Mouse (Mus musculus) right cerebral cortex, postnatal 25 days (tissue): ENCODE measurements at regions not wholly inside any gene's neighbourhood (a gene's known extent, or its start where the extent isn't known, plus 50 kb on each side); places are given as distances from the start of the nearest gene placed in this dataset.

Experiments used
- DNase-seq: peaks from one replicate; pipeline ENCODE4 v3.0.0; 2022

DNA sequence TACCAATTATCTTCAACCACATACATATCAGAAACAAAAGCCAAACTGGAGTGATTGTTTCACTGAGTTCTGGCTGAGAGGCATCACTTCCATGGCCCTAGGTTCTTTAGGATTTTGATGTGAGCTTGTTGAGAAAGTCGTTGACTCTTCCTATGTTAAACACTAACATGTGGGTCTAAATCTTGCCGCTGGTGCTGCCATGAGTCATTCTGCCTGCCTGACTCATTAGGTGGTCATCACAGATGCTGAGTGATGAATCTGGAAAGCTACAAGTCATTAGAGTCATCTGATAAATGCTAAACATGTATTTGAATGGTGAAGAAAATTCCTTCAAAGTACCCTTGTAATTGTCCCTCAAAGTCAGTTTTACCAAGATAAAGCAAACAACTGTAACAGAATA is 60.4 kb upstream of the Tac1 start:
- no peak for DNase-seq

DNA sequence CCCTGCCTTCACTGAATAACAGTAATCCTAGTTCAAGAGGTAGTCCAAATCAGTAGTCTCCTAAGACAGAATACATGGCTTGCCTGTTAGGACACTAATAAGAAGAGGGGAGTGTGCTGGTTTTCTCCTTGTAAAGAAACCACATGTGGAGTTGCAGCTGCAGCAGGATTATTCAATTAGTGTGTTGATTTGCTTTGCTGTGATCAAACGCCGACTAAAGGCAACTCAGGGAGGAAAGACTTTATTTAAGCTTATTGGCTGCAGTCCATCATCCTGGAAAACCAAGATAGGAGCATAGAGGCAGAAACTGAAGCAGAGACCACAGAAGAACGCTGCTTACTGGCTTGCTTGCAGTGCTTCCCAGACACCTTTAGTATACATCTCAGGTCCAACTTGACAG is 57.9 kb upstream of the Tac1 start:
- no peak for DNase-seq
